Mouse (Mus musculus) retina, postnatal 7 days (tissue): ENCODE measurements around the gene Abi3.
"Not testable (repeated sequence)": the region's sequence is repeated elsewhere in the genome, so short reads cannot be mapped to it uniquely, and the experiment has no call there.

Experiments
- DNase-seq: peaks from one replicate; pipeline ENCODE4 v3.0.0-alpha.2; 2012; ENCODE audit warnings: low read depth, low spot score

The Abi3 gene

GRCm38 (mm10) chr11:95842074-95842681 lies at the start of gene Abi3:
Gene Abi3, minus strand, starts transcription at chr11:95842476.
- no peak for DNase-seq

GRCm38 (mm10) chr11:95890462-95891051 lies 48.3 kb upstream of the Abi3 start:
- no peak for DNase-seq

GRCm38 (mm10) chr11:95879861-95880260 lies 37.6 kb upstream of the Abi3 start:
- DNase-seq, result not testable (repeated sequence)

GRCm38 (mm10) chr11:95876296-95876695 lies 34.0 kb upstream of the Abi3 start:
- DNase-seq, result peak; percentile 49

- DNase-seq, result no peak
These were observed 33.5 kb upstream of the Abi3 start for GRCm38 (mm10) chr11:95875804-95876203.

- no peak for DNase-seq
These were observed 27.7 kb upstream of the Abi3 start for GRCm38 (mm10) chr11:95869918-95870470.

GRCm38 (mm10) chr11:95869442-95869841 lies 27.2 kb upstream of the Abi3 start:
- no peak for DNase-seq

GRCm38 (mm10) chr11:95861397-95861796 lies 19.1 kb upstream of the Abi3 start:
- DNase-seq, result no peak

GRCm38 (mm10) chr11:95860071-95860490 lies 17.8 kb upstream of the Abi3 start:
- DNase-seq, result no peak

- peak; percentile 41 for DNase-seq
These were observed 17.2 kb upstream of the Abi3 start for GRCm38 (mm10) chr11:95859468-95859855.

- DNase-seq, result peak; percentile 92
These were observed 16.5 kb upstream of the Abi3 start for GRCm38 (mm10) chr11:95858528-95859467.

GRCm38 (mm10) chr11:95857716-95858527 lies 15.6 kb upstream of the Abi3 start:
- DNase-seq, result peak; percentile 33

GRCm38 (mm10) chr11:95857306-95857705 lies 15.0 kb upstream of the Abi3 start:
- DNase-seq, result no peak

GRCm38 (mm10) chr11:95853684-95854083 lies 11.4 kb upstream of the Abi3 start:
- DNase-seq, result no peak

- DNase-seq, result no peak
These were observed 8.6 kb upstream of the Abi3 start for GRCm38 (mm10) chr11:95850898-95851297.

- no peak for DNase-seq
These were observed 2.7 kb upstream of the Abi3 start for GRCm38 (mm10) chr11:95844935-95845334.

- DNase-seq, result peak; percentile 82
These were observed 1.2 kb upstream of the Abi3 start for GRCm38 (mm10) chr11:95843421-95843950.

- DNase-seq, result no peak
These were observed 677 bp upstream of the Abi3 start for GRCm38 (mm10) chr11:95842953-95843352.

- DNase-seq, result no peak
These were observed 812 bp downstream of the Abi3 start for GRCm38 (mm10) chr11:95841498-95841830.

GRCm38 (mm10) chr11:95840694-95841497 lies 1.4 kb downstream of the Abi3 start:
- no peak for DNase-seq
